Mouse (Mus musculus): Measurements from ENCODE around the gene Pglyrp2. TPM values are rescaled to one million over a fixed set of nuclear protein-coding genes. Genes with fewer than 3 reads are reported as not detected.

The Pglyrp2 gene
- polyA plus RNA-seq (2015; fragmentation: Nextera tagmentation; extraction: Ambion mirVana): 0.26 and 1.2 TPM in 2 replicates

GRCm38 (mm10) chr17:32424034-32424433 lies at the start of gene Pglyrp2:
Pglyrp2 (minus strand) TSS chr17:32424167.
- no peak for ATAC-seq (ENCODE audit: borderline replicate concordance, extremely low read depth, low FRiP score, low TSS enrichment)
- Histone ChIP-seq H3K4me2 (no peak within 1 kb of the TSS), H3K27me3 (no peaks in the 10 kb centered on the region), H3K36me3 (no peaks in the 10 kb centered on the region), H3K9ac (no peak within 1 kb of the TSS), H3K4me3 (no peak within 1 kb of the TSS), H3K27ac (no peak within 1 kb of the TSS), H3K9me3 (no peaks in the 10 kb centered on the region), H3K4me1 (no peaks in the 10 kb centered on the region)
- WGBS: 59% methylated on average over 2 of the region's 2 CpGs

GRCm38 (mm10) chr17:32472176-32472575 lies 48.2 kb upstream of the Pglyrp2 start:
- Histone ChIP-seq H3K4me3 (no peak overlapping the region), H3K4me2 (no peak overlapping the region), H3K36me3 (no peaks in the 10 kb centered on the region), H3K9me3 (no peaks in the 10 kb centered on the region), H3K27ac (no peak overlapping the region), H3K9ac (no peak overlapping the region), H3K27me3 (no peaks in the 10 kb centered on the region), H3K4me1 (no peaks in the 10 kb centered on the region)
- ATAC-seq (ENCODE audit: borderline replicate concordance, extremely low read depth, low FRiP score, low TSS enrichment): no peak
- 53% methylated on average over 7 of the region's 7 CpGs for WGBS

- no peaks in the 10 kb centered on the region for H3K27me3 ChIP-seq
- ATAC-seq (ENCODE audit: borderline replicate concordance, extremely low read depth, low FRiP score, low TSS enrichment): no peak
- no peaks in the 10 kb centered on the region for H3K36me3 ChIP-seq
- H3K4me2 ChIP-seq: no peak overlapping the region
- no peak overlapping the region for H3K27ac ChIP-seq
- H3K4me1 ChIP-seq: no peaks in the 10 kb centered on the region
- H3K4me3 ChIP-seq: no peak overlapping the region
- no peaks in the 10 kb centered on the region for H3K9me3 ChIP-seq
- WGBS: 78% methylated on average over 4 of the region's 4 CpGs
- H3K9ac ChIP-seq: no peak overlapping the region
Observed at GRCm38 (mm10) chr17:32470795-32471194, 46.8 kb upstream of the Pglyrp2 start.

GRCm38 (mm10) chr17:32468494-32468893 lies 44.5 kb upstream of the Pglyrp2 start:
- no peaks in the 10 kb centered on the region for H3K4me1 ChIP-seq
- 49% methylated on average over 7 of the region's 7 CpGs for WGBS
- H3K4me2 ChIP-seq: no peak overlapping the region
- no peak overlapping the region for H3K9ac ChIP-seq
- no peak overlapping the region for H3K4me3 ChIP-seq
- no peaks in the 10 kb centered on the region for H3K36me3 ChIP-seq
- no peaks in the 10 kb centered on the region for H3K27me3 ChIP-seq
- H3K27ac ChIP-seq: no peak overlapping the region
- no peaks in the 10 kb centered on the region for H3K9me3 ChIP-seq
- no peak for ATAC-seq (ENCODE audit: borderline replicate concordance, extremely low read depth, low FRiP score, low TSS enrichment)

GRCm38 (mm10) chr17:32454997-32455396 lies 31.0 kb upstream of the Pglyrp2 start:
- WGBS: 29% methylated on average over 2 of the region's 2 CpGs
- Histone ChIP-seq H3K4me1 (peaks cover 7% of the 10 kb centered on the region; the same call in 1 of the 2 replicates), H3K4me2 (no peak overlapping the region), H3K4me3 (no peak overlapping the region), H3K27me3 (peaks cover 14% of the 10 kb centered on the region; the same call in 1 of the 2 replicates), H3K27ac (no peak overlapping the region), H3K36me3 (no peaks in the 10 kb centered on the region), H3K9me3 (no peaks in the 10 kb centered on the region), H3K9ac (no peak overlapping the region)
- no peak for ATAC-seq (ENCODE audit: borderline replicate concordance, extremely low read depth, low FRiP score, low TSS enrichment)

- H3K4me2 ChIP-seq: 0 out of 2 replicates have a peak overlapping the region, but pooled peaks have one; percentile 8
- H3K4me1 ChIP-seq: peaks cover 7% of the 10 kb centered on the region; the same call in 1 of the 2 replicates
- ATAC-seq (ENCODE audit: borderline replicate concordance, extremely low read depth, low FRiP score, low TSS enrichment): no peak
- H3K36me3 ChIP-seq: no peaks in the 10 kb centered on the region
- H3K9ac ChIP-seq: no peak overlapping the region
- H3K9me3 ChIP-seq: no peaks in the 10 kb centered on the region
- WGBS: 41% methylated on average over 4 of the region's 4 CpGs
- H3K27me3 ChIP-seq: peaks cover 14% of the 10 kb centered on the region; the same call in 1 of the 2 replicates
- H3K27ac ChIP-seq: no peak overlapping the region
- no peak overlapping the region for H3K4me3 ChIP-seq
Observed at GRCm38 (mm10) chr17:32454188-32454587, 30.2 kb upstream of the Pglyrp2 start.

GRCm38 (mm10) chr17:32452482-32452881 lies 28.5 kb upstream of the Pglyrp2 start, which contains the start of gene Cyp4f39:
Cyp4f39 (plus strand) TSS chr17:32452723.
- Histone ChIP-seq H3K4me2 (peak within 1 kb of the TSS; percentile 49), H3K27ac (no peak within 1 kb of the TSS), H3K9ac (no peak within 1 kb of the TSS), H3K4me1 (peaks cover 7% of the 10 kb centered on the region; the same call in 1 of the 2 replicates), H3K27me3 (peaks cover 14% of the 10 kb centered on the region; the same call in 1 of the 2 replicates), H3K36me3 (no peaks in the 10 kb centered on the region), H3K4me3 (peak within 1 kb of the TSS; percentile 19; the same call in 1 of the 2 replicates), H3K9me3 (no peaks in the 10 kb centered on the region)
- ATAC-seq (ENCODE audit: borderline replicate concordance, extremely low read depth, low FRiP score, low TSS enrichment): no peak
- WGBS: 2% methylated on average over 19 of the region's 19 CpGs

- H3K4me1 ChIP-seq: peaks cover 7% of the 10 kb centered on the region; the same call in 1 of the 2 replicates
- peaks cover 14% of the 10 kb centered on the region; the same call in 1 of the 2 replicates for H3K27me3 ChIP-seq
- H3K4me2 ChIP-seq: no peak overlapping the region
- no peak overlapping the region for H3K4me3 ChIP-seq
- ATAC-seq (ENCODE audit: borderline replicate concordance, extremely low read depth, low FRiP score, low TSS enrichment): no peak
- H3K27ac ChIP-seq: no peak overlapping the region
- H3K9me3 ChIP-seq: no peaks in the 10 kb centered on the region
- WGBS: 20% methylated on average over 2 of the region's 2 CpGs
- no peaks in the 10 kb centered on the region for H3K36me3 ChIP-seq
- H3K9ac ChIP-seq: no peak overlapping the region
Observed at GRCm38 (mm10) chr17:32450844-32451537, 27.0 kb upstream of the Pglyrp2 start.

GRCm38 (mm10) chr17:32449042-32449441 lies 25.1 kb upstream of the Pglyrp2 start:
- Histone ChIP-seq H3K4me2 (no peak overlapping the region), H3K9me3 (no peaks in the 10 kb centered on the region), H3K4me3 (no peak overlapping the region), H3K27me3 (peaks cover 14% of the 10 kb centered on the region; the same call in 1 of the 2 replicates), H3K27ac (no peak overlapping the region), H3K36me3 (no peaks in the 10 kb centered on the region), H3K4me1 (peaks cover 7% of the 10 kb centered on the region; the same call in 1 of the 2 replicates), H3K9ac (no peak overlapping the region)
- WGBS: 96% methylated on average over 1 of the region's 1 CpGs
- ATAC-seq (ENCODE audit: borderline replicate concordance, extremely low read depth, low FRiP score, low TSS enrichment): no peak

- Histone ChIP-seq H3K27ac (no peak overlapping the region), H3K4me3 (no peak overlapping the region), H3K4me1 (peaks cover 1% of the 10 kb centered on the region; the same call in 1 of the 2 replicates), H3K9me3 (no peaks in the 10 kb centered on the region), H3K9ac (no peak overlapping the region), H3K36me3 (no peaks in the 10 kb centered on the region), H3K27me3 (peaks cover 5% of the 10 kb centered on the region; the same call in 1 of the 2 replicates), H3K4me2 (no peak overlapping the region)
- no peak for ATAC-seq (ENCODE audit: borderline replicate concordance, extremely low read depth, low FRiP score, low TSS enrichment)
Observed at GRCm38 (mm10) chr17:32447195-32447594, 23.2 kb upstream of the Pglyrp2 start.

- H3K4me2 ChIP-seq: no peak overlapping the region
- H3K4me3 ChIP-seq: no peak overlapping the region
- no peaks in the 10 kb centered on the region for H3K36me3 ChIP-seq
- no peaks in the 10 kb centered on the region for H3K9me3 ChIP-seq
- H3K27ac ChIP-seq: no peak overlapping the region
- H3K4me1 ChIP-seq: no peaks in the 10 kb centered on the region
- no peaks in the 10 kb centered on the region for H3K27me3 ChIP-seq
- no peak overlapping the region for H3K9ac ChIP-seq
- no peak for ATAC-seq (ENCODE audit: borderline replicate concordance, extremely low read depth, low FRiP score, low TSS enrichment)
- WGBS: 64% methylated on average over 5 of the region's 5 CpGs
Observed at GRCm38 (mm10) chr17:32445016-32445415, 21.0 kb upstream of the Pglyrp2 start.

GRCm38 (mm10) chr17:32443245-32443644 lies 19.3 kb upstream of the Pglyrp2 start:
- H3K9ac ChIP-seq: no peak overlapping the region
- no peaks in the 10 kb centered on the region for H3K9me3 ChIP-seq
- no peak overlapping the region for H3K4me3 ChIP-seq
- H3K4me1 ChIP-seq: no peaks in the 10 kb centered on the region
- WGBS: 68% methylated on average over 6 of the region's 6 CpGs
- no peaks in the 10 kb centered on the region for H3K27me3 ChIP-seq
- no peak overlapping the region for H3K4me2 ChIP-seq
- ATAC-seq (ENCODE audit: borderline replicate concordance, extremely low read depth, low FRiP score, low TSS enrichment): no peak
- H3K36me3 ChIP-seq: no peaks in the 10 kb centered on the region
- H3K27ac ChIP-seq: no peak overlapping the region
